Mouse (Mus musculus) telencephalon, adult 2 months (tissue): ENCODE results near the gene Slc1a2.
A peak's percentile ranks its signal among the peaks of the same experiment; 100 is the strongest.

Experiments
- DNase-seq: peaks from one replicate; pipeline ENCODE4 v3.0.0-alpha.2; 2011; ENCODE audit warnings: low read depth, low spot score

The Slc1a2 gene

DNA sequence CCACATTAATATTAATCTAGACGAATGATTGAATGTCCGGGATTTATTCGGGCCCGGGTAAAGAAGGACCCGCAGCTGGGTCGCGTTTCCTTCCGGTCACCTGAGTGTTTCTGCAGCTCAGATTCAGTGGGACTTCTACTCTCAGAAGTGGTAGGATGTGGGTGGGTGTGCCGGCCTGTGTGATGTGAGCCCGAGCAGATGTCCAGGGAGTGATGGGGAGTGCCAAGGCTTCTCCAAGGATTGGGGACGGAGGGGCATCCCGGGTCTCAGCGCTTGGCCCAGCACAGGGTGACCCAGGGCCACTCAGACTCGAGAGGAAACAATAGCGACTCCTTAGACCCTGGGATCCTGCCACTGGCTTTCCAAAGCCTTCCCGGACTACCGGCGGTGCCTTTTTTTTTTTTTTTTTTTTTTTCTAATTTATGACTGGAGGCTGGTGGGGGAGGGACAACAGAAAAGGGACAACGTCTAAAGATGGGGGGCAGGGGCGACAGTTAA is at the start of gene Slc1a2:
Slc1a2 (plus strand) TSS at position 497 of the 498 bp plus-strand sequence.
- DNase-seq: no peak

DNA sequence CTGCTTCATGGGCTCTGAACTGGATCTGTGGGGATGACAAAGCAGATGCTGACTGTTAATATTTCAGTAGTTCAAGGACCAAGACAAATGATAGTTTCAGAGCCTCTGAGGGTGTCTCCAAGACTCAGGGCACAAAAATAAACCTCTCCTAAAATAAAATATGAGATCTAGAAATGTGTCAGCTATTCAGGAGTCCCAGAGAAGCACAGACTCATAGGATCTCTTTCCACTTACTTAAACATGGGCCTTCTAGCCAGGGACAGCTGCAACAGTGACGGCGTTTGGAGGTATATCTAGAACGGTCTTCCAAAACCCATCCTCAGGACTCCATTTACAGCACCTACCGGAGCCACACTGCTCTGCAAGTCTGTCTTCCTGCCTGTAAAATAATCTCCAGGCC is 48.0 kb upstream of the Slc1a2 start:
- no peak for DNase-seq

GRCm38 (mm10) chr2:102616637-102617036 is 41.8 kb upstream of the Slc1a2 start:
- DNase-seq: no peak

- no peak for DNase-seq
These were observed 37.6 kb upstream of the Slc1a2 start for GRCm38 (mm10) chr2:102620744-102621429.

DNA sequence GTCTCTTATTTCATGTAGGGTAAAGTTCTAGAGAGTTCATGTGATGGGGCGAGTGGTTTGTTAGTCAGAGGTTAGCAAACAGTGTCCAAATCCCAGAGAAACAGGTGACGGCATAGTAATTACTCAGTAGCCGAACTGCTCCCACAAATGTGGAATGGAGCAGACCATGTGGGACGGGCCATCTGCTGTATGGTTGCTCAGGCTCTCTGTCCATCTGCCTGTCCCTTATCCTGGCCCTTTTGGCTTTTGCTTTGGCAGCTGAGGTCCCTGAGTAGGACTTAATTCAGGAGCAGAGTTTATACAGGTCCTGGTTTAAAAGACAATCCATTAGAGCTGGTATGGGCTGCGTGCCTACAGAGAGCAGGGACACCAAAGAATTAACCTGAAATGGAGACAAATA is 36.3 kb upstream of the Slc1a2 start:
- no peak for DNase-seq

DNA sequence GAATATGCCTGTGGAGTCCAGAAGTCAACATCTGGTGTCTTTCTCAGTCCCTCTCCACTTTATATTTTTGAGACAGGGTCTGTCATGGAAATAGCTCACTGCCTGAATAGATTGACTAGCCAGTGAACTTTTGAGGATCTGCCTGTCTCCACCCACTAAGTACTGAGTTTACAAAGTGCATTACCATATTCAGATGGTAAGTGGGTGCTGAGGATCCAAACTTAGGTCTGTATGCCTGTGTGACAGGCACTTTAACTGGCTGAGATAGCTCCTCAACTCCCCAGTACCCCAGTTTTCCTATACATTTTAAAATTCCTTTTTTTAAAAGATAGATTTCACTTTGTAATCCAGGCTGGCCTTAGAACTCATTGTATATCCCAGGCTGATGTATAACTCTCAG is 35.5 kb upstream of the Slc1a2 start:
- DNase-seq: no peak

GRCm38 (mm10) chr2:102624538-102624937 is 33.9 kb upstream of the Slc1a2 start:
- DNase-seq: no peak

DNA sequence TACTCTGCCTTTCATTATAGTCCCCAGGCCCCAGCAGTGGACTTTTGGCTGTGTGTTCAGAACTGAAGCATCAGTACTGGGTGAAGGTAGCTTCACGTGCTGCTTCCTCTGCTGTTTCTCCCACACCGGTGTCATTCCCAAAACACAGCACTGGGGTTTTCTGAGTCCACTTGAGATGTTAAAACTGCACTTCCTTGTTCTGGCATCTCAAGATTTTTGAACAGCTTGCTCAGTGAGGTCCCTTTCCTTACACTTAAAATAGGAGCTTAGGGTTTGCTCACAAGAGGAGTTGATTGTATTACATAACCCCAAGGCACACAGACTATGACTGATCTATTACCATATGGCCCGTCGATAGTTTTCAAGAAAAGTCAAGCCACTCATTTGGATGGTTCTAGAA is 26.1 kb upstream of the Slc1a2 start:
- DNase-seq: peak; percentile 64

DNA sequence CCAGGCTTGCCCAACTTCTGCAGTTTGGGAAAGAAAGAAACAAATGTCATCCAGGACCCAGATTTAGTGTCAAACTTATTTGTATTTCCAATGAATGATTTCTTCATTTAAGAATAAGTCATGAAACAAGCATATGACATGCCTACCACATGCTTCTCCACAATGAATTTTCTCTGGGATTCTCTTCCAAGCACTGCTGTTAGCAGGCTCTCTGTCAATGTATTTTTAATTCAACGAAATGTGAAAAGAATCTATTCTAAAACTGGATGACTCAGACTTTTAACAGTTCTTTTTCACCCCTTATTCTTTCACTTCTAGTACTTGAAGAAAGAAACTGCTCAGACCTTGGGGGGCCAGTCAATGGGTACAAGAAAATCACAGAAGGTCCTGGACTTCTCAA is 24.4 kb upstream of the Slc1a2 start:
- peak; percentile 79 for DNase-seq

DNA sequence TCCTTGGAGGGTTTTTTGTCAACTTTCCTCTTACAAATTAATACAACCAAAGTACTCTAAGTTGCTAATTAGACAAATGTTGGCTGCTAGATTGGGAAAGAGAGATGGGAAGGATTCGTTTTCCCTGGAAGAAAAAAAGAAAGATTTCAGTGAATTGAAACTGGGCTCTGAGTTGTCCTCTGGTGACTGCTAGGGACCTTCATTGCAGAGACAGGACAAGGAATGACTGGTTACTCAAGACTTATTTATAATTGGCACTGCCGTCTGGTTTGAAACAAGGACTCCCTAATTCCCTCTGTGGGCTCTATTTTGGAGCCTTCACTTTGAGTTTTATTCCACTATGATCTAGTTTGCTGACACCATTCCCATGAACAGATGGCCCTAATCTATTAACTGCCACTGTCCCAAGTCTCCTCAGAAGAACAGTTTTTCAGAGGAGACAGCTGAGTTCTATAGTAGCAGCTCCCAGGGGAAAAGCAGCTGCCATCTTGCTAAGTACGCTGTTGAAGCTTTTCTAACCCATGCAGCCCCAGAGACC is 22.9 kb upstream of the Slc1a2 start:
- DNase-seq: no peak

DNA sequence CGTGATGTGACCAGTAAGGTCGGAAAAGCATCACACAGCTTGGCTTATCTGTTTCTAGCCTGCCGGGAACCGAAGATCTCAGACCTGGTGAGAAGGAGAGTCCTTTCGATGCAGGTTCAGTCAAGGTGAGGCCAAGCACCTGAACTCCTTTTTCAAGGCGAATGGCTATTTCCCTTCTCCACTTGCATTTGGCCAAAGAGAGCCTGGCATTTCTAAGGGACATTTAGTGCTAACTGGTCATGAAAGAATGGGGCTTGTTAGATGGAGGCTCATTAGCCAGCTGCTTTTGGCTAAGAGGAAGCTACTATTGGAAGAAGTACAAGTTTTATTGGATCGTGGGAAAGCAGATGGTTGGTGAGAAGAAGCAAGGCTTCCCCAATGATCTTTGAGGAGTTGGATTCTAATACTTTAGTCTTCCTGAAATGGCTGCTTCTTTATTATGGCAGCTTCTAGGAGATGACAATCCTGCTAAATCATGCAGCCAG is 22.3 kb upstream of the Slc1a2 start:
- no peak for DNase-seq

DNA sequence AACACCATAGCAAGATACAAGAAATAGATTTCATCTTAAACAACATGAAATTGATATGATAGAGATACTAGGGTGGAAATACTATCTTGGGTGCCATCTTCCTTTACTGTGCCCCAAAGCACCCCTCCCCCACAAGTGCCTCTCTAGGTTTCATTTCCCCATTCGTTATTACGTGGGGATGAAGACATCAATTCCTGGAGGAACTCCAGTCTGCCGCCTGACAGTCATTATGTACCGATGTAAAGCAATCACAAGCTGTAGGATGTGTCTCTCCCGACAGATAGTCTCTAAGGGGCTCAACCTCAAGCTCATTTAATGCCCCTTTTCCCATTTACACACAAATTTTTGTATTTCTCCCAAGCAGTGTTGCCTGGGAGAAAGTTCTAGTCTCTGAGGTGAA is 20.3 kb upstream of the Slc1a2 start:
- DNase-seq: no peak

DNA sequence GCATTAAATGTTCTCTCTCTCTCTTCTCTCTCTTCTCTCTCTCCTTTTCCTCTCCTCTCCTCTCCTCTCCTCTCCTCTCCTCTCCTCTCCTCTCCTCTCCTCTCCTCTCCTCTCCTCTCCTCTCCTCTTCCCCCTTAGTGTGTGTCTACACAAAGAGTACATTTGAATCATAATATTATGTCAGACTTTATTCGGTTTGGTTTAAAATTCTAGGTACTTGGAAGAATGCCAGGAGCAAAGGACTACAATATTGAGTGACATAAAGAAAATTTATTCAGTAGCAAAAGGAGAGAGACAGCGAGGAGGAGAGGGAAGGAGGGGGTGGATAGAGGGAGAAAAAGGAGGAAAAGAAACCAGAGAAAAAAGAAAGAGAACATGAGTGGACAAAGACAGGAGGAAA is 19.8 kb upstream of the Slc1a2 start:
- no peak for DNase-seq

GRCm38 (mm10) chr2:102648845-102649500 is 9.5 kb upstream of the Slc1a2 start:
- DNase-seq: no peak

DNA sequence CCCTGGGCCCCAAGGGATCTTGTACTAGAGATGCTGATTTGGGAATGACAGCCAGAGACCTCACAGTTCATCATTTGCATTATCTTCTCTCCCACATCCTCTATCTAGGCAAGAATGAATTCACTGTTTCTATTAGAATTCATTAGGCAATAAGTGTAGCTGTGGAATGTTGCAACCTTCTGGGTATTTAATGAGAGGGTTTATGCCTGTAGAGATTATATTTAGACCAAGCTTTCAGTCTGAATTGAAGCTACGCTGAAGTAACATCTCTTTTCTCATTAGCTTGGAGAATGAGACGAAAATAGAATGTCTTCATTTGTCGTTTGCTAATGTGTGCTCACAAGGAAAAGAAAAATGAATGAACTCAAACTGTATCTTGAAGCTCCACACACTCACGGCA is 8.1 kb upstream of the Slc1a2 start:
- no peak for DNase-seq

DNA sequence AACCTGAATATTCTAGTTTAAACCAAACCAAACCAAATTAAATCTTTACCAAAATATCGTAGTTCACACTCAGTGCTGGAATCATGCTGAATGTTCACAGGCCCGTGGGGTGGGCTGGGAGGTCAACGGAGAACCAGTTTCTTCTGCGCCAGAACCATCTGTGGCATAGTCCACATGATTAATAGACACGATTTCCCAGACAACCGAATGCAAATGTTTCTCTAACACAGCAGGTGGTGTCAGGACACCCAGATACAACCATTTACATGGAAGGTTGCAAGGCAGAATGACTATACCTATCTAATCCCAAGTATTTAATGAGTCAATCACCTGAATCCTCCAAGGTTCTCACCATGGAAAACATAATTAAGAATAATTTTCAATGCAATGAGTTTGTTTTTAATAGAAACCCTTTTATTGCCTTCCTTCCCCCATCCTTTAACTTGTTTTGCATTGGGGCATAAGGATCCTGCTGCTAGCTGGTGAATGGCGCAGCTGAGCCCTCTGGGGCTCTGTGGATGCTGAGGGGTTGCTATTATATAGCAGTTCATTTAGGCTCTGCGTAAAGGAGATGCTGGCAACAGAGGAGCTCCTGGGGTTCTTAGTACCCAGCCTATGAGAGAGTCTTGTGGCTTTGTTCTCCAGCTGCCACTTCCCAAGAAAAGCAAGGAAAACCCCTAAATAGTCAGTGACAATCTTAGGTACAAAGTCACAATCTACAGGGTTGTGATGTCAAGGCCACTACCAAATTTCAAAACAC is 2.3 kb upstream of the Slc1a2 start:
- no peak for DNase-seq

DNA sequence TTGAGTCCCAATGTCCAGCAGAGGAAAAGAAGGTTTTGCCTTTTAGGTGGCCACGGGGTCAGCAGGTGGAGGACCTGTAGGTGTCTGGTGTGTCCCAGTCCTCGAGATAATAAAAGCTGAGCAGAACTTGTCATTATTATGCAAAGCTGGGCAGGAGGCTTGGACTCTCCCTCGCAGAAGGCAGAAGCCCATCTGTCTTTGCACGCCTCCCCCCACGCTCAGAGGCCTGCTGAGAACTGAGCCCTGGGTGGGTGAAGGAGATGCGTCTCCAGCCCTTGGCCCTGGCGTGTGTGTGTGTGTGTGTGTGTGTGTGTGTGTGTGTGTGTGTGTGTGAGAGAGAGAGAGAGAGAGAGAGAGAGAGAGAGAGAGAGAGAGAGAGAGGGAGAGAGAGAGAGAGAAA is 733 bp upstream of the Slc1a2 start:
- no peak for DNase-seq

DNA sequence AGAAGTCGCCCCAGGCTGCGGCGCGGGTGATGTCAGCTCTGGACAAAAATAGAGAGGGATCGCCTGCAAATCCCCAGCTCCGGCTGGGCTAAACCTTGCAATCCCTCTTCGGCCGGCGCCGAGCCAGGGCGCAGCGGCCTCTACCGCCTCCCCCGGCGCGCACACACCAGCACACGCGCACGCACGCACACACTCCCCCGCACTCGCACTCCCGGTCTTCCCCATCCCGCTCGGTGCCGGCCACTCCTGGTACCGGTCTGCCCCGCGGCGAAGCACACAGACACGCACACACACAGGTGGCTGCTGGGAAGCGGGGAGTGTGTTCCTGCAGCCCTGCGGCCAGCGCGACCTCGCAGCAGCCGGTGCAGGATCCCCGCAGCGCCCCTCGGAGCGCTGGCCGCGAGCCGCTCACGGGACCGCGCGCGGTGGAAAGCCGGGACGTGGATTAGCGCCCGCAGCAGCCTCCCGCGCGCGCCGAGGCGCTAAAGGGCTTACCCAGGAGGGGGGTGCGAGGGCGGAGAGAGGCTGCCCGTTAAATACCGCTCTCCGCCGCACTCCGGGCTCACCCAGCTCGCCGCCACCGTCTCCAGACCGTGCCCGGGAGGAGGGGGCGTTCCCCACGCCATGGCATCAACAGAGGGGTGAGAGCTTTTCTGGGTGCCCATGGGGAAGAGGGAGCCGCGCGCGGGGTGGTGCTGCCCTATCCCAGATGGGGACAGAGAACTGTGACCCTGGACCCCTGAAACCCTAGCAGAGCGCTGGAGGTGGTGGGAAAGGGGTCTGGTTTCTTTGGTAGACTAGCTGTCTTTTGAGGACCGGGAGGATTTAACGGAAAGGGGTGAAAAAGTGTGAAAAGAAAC is 432 bp downstream of the Slc1a2 start:
- DNase-seq: peak; percentile 69

DNA sequence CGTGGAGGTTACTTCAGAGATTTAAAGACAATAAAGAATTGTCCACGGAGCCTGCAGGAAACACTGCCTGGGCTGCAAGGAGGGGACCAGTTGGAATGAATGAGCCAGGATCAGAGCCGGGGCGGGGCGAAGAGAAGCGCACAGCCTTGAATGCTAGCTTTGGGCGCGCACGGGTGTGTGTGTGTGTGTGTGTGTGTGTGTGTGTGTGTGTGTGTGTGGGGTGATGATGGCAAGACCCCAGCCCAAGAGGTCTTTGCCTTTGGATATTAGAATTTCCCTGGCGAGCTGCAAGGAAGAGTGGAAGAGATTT is 1.0 kb downstream of the Slc1a2 start:
- no peak for DNase-seq

DNA sequence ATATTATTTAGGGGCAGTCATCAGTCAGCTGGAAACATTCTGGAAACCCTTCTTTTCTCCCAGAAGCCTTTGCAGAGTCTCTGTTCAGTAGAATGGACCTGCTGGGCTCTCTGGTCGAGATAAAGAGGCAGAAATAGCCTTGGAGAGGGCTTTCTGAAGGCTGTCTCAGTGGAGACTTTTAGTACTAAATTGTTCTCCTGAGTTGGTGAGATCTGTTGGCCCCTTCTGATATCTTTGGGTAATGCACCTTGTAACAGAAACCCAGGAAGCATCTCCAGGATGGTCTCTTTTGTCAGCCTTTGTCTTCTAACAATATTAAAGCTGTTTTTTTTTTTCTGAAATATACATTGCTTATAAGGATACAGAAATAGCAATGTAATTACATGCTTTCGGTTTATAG is 2.6 kb downstream of the Slc1a2 start:
- DNase-seq: no peak

- no peak for DNase-seq
These were observed 4.5 kb downstream of the Slc1a2 start for GRCm38 (mm10) chr2:102662911-102663310.
